Mouse (Mus musculus) intestine, embryonic 16.5 days (tissue): ENCODE measurements around the gene Wasf2. TPM values are rescaled to one million over a fixed set of nuclear protein-coding genes. Genes with fewer than 3 reads are reported as not detected.
A peak's percentile ranks its signal among the peaks of the same experiment; 100 is the strongest.

ENCODE experiments used
- ATAC-seq: fragments of 200-750 bp; cut with Nextera tagmentation; 2 replicates; pipeline ENCODE4 v1.8.0; 2017; ENCODE audit warnings: moderate TSS enrichment, moderate library complexity
- H3K27ac ChIP-seq: fragments of 300-500 bp; sonication (generic); 2 replicates; pipeline ENCODE4 v1.5.1; 2014; ENCODE audit warnings: mild to moderate bottlenecking, low read length
- H3K27me3 ChIP-seq: fragments of 300-500 bp; sonication (generic); replicated peaks from 2 replicates; pipeline ENCODE4 v1.6.1; 2014; ENCODE audit warnings: low read length, control low read depth, mixed read lengths; ENCODE audit not compliant: control insufficient read depth, insufficient read depth
- H3K36me3 ChIP-seq: fragments of 300-500 bp; sonication (generic); 2 replicates; pipeline ENCODE4 v1.6.1; 2014; ENCODE audit warnings: low read length, control low read depth; ENCODE audit not compliant: control insufficient read depth, insufficient read depth
- H3K4me1 ChIP-seq: fragments of 300-500 bp; sonication (generic); 2 replicates; pipeline ENCODE4 v1.6.1; 2014; ENCODE audit warnings: low read length, control low read depth, mixed read lengths; ENCODE audit not compliant: control insufficient read depth, insufficient read depth
- H3K4me2 ChIP-seq: fragments of 300-500 bp; sonication (generic); 2 replicates; pipeline ENCODE4 v1.6.1; 2014; ENCODE audit warnings: low read depth, low read length, control low read depth
- H3K4me3 ChIP-seq: fragments of 300-500 bp; sonication (generic); 2 replicates; pipeline ENCODE4 v1.5.1; 2014; ENCODE audit warnings: mild to moderate bottlenecking, low read length
- H3K9ac ChIP-seq: fragments of 300-500 bp; sonication (generic); 2 replicates; pipeline ENCODE4 v1.6.1; 2014; ENCODE audit warnings: low read depth, low read length
- H3K9me3 ChIP-seq: fragments of 300-500 bp; sonication (generic); 2 replicates; pipeline ENCODE4 v1.6.1; 2016; ENCODE audit warnings: low read length, control low read depth; ENCODE audit not compliant: control insufficient read depth
- WGBS: fragments of 180-500 bp; shearing (Covaris S2); extraction: QIAGEN DNeasy Blood & Tissue Kit; methylation state at CpG from one replicate; pipeline ENCODE4 v1.1.7; 2014; 5-methylcytosine and 5-hydroxymethylcytosine counted together
- polyA plus RNA-seq: library from polyadenylated mRNA; unstranded; fragments of >200 nt; fragmentation: Nextera tagmentation; extraction: Ambion mirVana; gene quantifications from 2 replicates; pipeline ENCODE4 v1.2.1, GENCODE M21; 2015

Wasf2 gene
- polyA plus RNA-seq, 1 experiment from 2014 or later = 76.9 TPM

GRCm38 (mm10) chr4:133189396-133189795, 59.1 kb downstream of the Wasf2 start:
- Histone ChIP-seq H3K27me3 (no peaks in the 10 kb centered on the region), H3K4me3 (no peak overlapping the region), H3K36me3 (peaks cover 22% of the 10 kb centered on the region), H3K4me2 (no peak overlapping the region), H3K9ac (no peak overlapping the region), H3K27ac (no peak overlapping the region), H3K9me3 (no peaks in the 10 kb centered on the region), H3K4me1 (peaks cover 9% of the 10 kb centered on the region)
- no peak for ATAC-seq
- WGBS = 67% methylated on average over 10 of the region's 10 CpGs

GRCm38 (mm10) chr4:133194482-133194881, 64.2 kb downstream of the Wasf2 start:
- no peaks in the 10 kb centered on the region for H3K9me3 ChIP-seq
- no peak overlapping the region for H3K9ac ChIP-seq
- no peaks in the 10 kb centered on the region for H3K27me3 ChIP-seq
- peaks cover 35% of the 10 kb centered on the region for H3K4me1 ChIP-seq
- H3K4me3 ChIP-seq = no peak overlapping the region
- WGBS = 87% methylated on average over 11 of the region's 11 CpGs
- no peak overlapping the region for H3K27ac ChIP-seq
- H3K36me3 ChIP-seq = peaks cover 10% of the 10 kb centered on the region
- ATAC-seq = no peak
- H3K4me2 ChIP-seq = no peak overlapping the region

- Histone ChIP-seq H3K4me2 (no peak overlapping the region), H3K36me3 (peaks cover 6% of the 10 kb centered on the region), H3K27ac (no peak overlapping the region), H3K27me3 (no peaks in the 10 kb centered on the region), H3K9me3 (no peaks in the 10 kb centered on the region), H3K4me1 (peaks cover 39% of the 10 kb centered on the region), H3K9ac (no peak overlapping the region), H3K4me3 (no peak overlapping the region)
- ATAC-seq = no peak
- 56% methylated on average over 4 of the region's 4 CpGs for WGBS
Observed at GRCm38 (mm10) chr4:133195014-133195413, 64.7 kb downstream of the Wasf2 start.

GRCm38 (mm10) chr4:133196136-133196535, 65.8 kb downstream of the Wasf2 start:
- Histone ChIP-seq H3K9ac (no peak overlapping the region), H3K27ac (no peak overlapping the region; the same call in 1 of the 2 replicates), H3K4me1 (peaks cover 50% of the 10 kb centered on the region), H3K36me3 (peaks cover 6% of the 10 kb centered on the region), H3K27me3 (no peaks in the 10 kb centered on the region), H3K4me3 (no peak overlapping the region), H3K9me3 (no peaks in the 10 kb centered on the region), H3K4me2 (no peak overlapping the region)
- 86% methylated on average over 2 of the region's 2 CpGs for WGBS
- no peak for ATAC-seq

GRCm38 (mm10) chr4:133196852-133197251, 66.5 kb downstream of the Wasf2 start:
- H3K27me3 ChIP-seq = no peaks in the 10 kb centered on the region
- H3K27ac ChIP-seq = peak overlapping the region; percentile 90
- WGBS = 45% methylated on average over 7 of the region's 7 CpGs
- peaks cover 6% of the 10 kb centered on the region for H3K36me3 ChIP-seq
- peak overlapping the region; percentile 55; the same call in 1 of the 2 replicates for H3K9ac ChIP-seq
- H3K4me2 ChIP-seq = no peak overlapping the region
- H3K9me3 ChIP-seq = no peaks in the 10 kb centered on the region
- ATAC-seq = no peak
- H3K4me1 ChIP-seq = peaks cover 56% of the 10 kb centered on the region
- no peak overlapping the region for H3K4me3 ChIP-seq

- Histone ChIP-seq H3K4me3 (no peak overlapping the region), H3K4me2 (no peak overlapping the region), H3K9ac (peak overlapping the region; percentile 55; the same call in 1 of the 2 replicates), H3K9me3 (no peaks in the 10 kb centered on the region), H3K27ac (peak overlapping the region; percentile 90), H3K4me1 (peaks cover 59% of the 10 kb centered on the region), H3K36me3 (peaks cover 6% of the 10 kb centered on the region), H3K27me3 (no peaks in the 10 kb centered on the region)
- peak; percentile 1; the same call in 1 of the 2 replicates for ATAC-seq
- WGBS = 20% methylated on average over 5 of the region's 5 CpGs
Observed at GRCm38 (mm10) chr4:133197355-133197754, 67.0 kb downstream of the Wasf2 start.

- peak overlapping the region; percentile 55; the same call in 1 of the 2 replicates for H3K9ac ChIP-seq
- H3K4me3 ChIP-seq = no peak overlapping the region
- no peaks in the 10 kb centered on the region for H3K27me3 ChIP-seq
- H3K36me3 ChIP-seq = peaks cover 6% of the 10 kb centered on the region
- WGBS = 26% methylated on average over 13 of the region's 13 CpGs
- peaks cover 59% of the 10 kb centered on the region for H3K4me1 ChIP-seq
- no peak overlapping the region for H3K4me2 ChIP-seq
- peak; percentile 33 for ATAC-seq
- H3K9me3 ChIP-seq = no peaks in the 10 kb centered on the region
- peak overlapping the region; percentile 90 for H3K27ac ChIP-seq
Observed at GRCm38 (mm10) chr4:133197801-133198286, 67.5 kb downstream of the Wasf2 start.

- Histone ChIP-seq H3K4me2 (no peak overlapping the region), H3K4me3 (no peak overlapping the region), H3K9ac (peak overlapping the region; percentile 55), H3K9me3 (no peaks in the 10 kb centered on the region), H3K27me3 (no peaks in the 10 kb centered on the region), H3K36me3 (no peaks in the 10 kb centered on the region; the same call in none of the 2 replicates), H3K4me1 (peaks cover 59% of the 10 kb centered on the region), H3K27ac (peak overlapping the region; percentile 90)
- ATAC-seq = 0 out of 2 replicates have a peak, but pooled peaks have one; percentile 3
- WGBS = 31% methylated on average over 19 of the region's 19 CpGs
Observed at GRCm38 (mm10) chr4:133198337-133199180, 68.3 kb downstream of the Wasf2 start.

GRCm38 (mm10) chr4:133199743-133200142, 69.4 kb downstream of the Wasf2 start:
- ATAC-seq = no peak
- WGBS = 65% methylated on average over 6 of the region's 6 CpGs

More at GRCm38 (mm10) chr4:133199743-133200142, 69.4 kb downstream of the Wasf2 start:
- no peaks in the 10 kb centered on the region for H3K27me3 ChIP-seq
- H3K9me3 ChIP-seq = no peaks in the 10 kb centered on the region
- H3K4me3 ChIP-seq = no peak overlapping the region
- H3K4me2 ChIP-seq = no peak overlapping the region
- peak overlapping the region; percentile 49; the same call in 1 of the 2 replicates for H3K9ac ChIP-seq
- H3K4me1 ChIP-seq = peaks cover 64% of the 10 kb centered on the region
- H3K36me3 ChIP-seq = no peaks in the 10 kb centered on the region; the same call in none of the 2 replicates
- H3K27ac ChIP-seq = peak overlapping the region; percentile 88
